Mouse (Mus musculus): ENCODE results near the gene D930020B18Rik. TPM values are rescaled to one million over a fixed set of nuclear protein-coding genes. Genes with fewer than 3 reads are reported as not detected.

Gene D930020B18Rik
- total and polyA plus RNA-seq, 2 experiments from 2014 or later = 0.31 to 0.90 TPM

DNA sequence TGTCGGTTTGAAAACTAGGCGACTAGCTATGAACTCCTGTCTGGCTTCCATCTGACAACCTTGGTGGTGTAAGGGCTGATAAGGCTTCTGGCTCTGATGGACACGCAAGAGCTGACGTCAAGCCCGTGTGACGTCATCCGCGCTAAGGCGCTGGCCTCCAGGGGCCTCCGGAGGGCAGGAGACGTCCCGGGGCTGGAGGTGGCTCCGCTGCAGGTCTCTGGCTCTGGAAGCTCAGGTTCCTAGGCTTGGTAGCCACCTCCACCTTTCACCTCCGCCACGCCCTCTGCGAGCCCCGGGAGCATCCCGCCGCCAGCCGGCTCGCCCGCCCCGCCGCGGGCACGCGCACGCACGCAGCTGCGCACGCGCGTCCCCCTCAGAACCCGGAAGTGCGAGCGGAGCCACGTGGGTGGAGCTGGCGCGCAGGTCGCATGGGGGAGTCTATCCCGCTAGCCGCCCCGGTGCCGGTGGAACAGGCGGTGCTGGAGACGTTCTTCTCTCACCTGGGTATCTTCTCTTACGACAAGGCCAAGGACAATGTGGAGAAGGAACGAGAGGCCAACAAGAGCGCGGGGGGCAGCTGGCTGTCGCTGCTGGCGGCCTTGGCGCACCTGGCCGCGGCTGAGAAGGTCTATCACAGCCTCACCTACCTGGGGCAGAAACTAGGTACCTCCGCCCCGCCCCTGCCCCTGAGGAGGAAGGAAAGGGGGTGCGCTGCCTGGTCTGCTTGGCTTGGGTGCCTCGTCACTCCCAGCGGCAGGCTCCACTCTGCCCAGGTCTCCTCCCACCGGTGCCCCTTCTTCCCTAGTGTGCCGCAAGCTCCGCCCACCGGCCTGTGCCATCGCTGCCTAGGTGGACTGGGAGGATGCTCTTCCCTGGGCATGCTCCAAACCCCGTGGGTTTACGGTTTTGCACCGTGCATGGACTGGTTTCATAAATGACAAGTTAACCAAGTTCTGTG, 98.4 kb downstream of the D930020B18Rik start, which contains the start of gene BC048403:
Gene BC048403 (plus strand): TSS at position 390 of the 958 bp plus-strand sequence.
- peak; percentile 95 for ATAC-seq

DNA sequence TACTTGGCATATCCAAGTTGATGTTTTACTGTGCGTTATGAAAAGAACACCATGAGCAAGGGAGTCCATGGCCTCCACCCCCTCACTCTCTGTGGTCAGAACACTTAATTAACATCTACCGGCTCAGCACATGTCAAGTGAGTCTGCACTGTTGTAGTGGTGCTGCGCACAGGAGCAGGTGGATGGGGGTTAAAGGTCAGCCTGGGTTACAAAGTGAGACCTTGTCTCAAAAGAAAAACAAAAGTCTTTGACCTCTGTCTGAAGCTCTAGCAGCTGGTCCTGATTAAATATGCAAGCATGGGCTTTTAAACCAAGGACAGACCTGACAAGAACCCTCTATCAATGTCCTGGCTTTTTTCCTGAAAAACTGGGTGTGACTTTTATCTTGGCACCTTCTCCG, 100.9 kb downstream of the D930020B18Rik start:
- no peak overlapping the region for H3K4me2 ChIP-seq (ENCODE audit: low read depth)
- DNase-seq (no peak), ATAC-seq (no peak)
- 65% methylated on average over 4 of the region's 4 CpGs for WGBS
- no peak overlapping the region for H3K9ac ChIP-seq
- H3K4me1 ChIP-seq (ENCODE audit: insufficient read depth) = 0 out of 2 replicates have a peak, but pooled peaks cover 7% of the 10 kb centered on the region
- 0 out of 2 replicates have a peak, but pooled peaks cover 10% of the 10 kb centered on the region for H3K36me3 ChIP-seq (ENCODE audit: insufficient read depth)
- no peaks in the 10 kb centered on the region for H3K27me3 ChIP-seq (ENCODE audit: insufficient read depth, low read length)
- H3K4me3 ChIP-seq (ENCODE audit: low read depth, low read length) = no peak overlapping the region
- no peak for TF ChIP-seq CTCF (IDR thresholded peaks at IDR 0.05; ENCODE audit: low read depth)
- no peak overlapping the region for H3K27ac ChIP-seq (ENCODE audit: low read depth, low read length)
- no peaks in the 10 kb centered on the region for H3K9me3 ChIP-seq (ENCODE audit: low read length)

More for the DNA sequence above, 98.4 kb downstream of the D930020B18Rik start, which contains the start of gene BC048403:
- peak within 1 kb of the TSS; percentile 74 for H3K27ac ChIP-seq (ENCODE audit: low read depth, low read length)
- peak; percentile 94 for DNase-seq
- peak within 1 kb of the TSS; percentile 87 for H3K4me2 ChIP-seq (ENCODE audit: low read depth)
- H3K4me3 ChIP-seq (ENCODE audit: low read depth, low read length) = peak within 1 kb of the TSS; percentile 63
- no peaks in the 10 kb centered on the region for H3K36me3 ChIP-seq (ENCODE audit: insufficient read depth)
- no peak for TF ChIP-seq CTCF (IDR thresholded peaks at IDR 0.05; ENCODE audit: low read depth)
- H3K9ac ChIP-seq = peak within 1 kb of the TSS; percentile 66
- no peaks in the 10 kb centered on the region for H3K27me3 ChIP-seq (ENCODE audit: insufficient read depth, low read length)
- H3K4me1 ChIP-seq (ENCODE audit: insufficient read depth) = 0 out of 2 replicates have a peak, but pooled peaks cover 7% of the 10 kb centered on the region
- 1% methylated on average over 66 of the region's 68 CpGs for WGBS
- no peaks in the 10 kb centered on the region for H3K9me3 ChIP-seq (ENCODE audit: low read length)

Small RNAs within 50 kb of the gene (microRNA-seq; reads per million reads assigned to microRNA genes)
- 0 reads per million in 2 experiments for gene Gm24330

Other genes starting within 250 kb of the D930020B18Rik start
- gene Rassf3, start 165.2 kb upstream of the D930020B18Rik start, total RNA-seq (2014; rRNA removed) = 5.0 and 5.9 TPM in 2 replicates
- gene Rassf3, start 165.2 kb upstream of the D930020B18Rik start, polyA plus RNA-seq (2015; fragmentation: Nextera tagmentation; extraction: Ambion mirVana) = 3.2 and 3.5 TPM in 2 replicates
- 30.9 and 34.2 TPM in 2 replicates for gene Tbk1, start 54.8 kb upstream of the D930020B18Rik start, total RNA-seq (2014; rRNA removed)
- 17.5 and 23.7 TPM in 2 replicates for gene Tbk1, start 54.8 kb upstream of the D930020B18Rik start, polyA plus RNA-seq (2015; fragmentation: Nextera tagmentation; extraction: Ambion mirVana)
- gene Xpot, start 15.3 kb upstream of the D930020B18Rik start, total RNA-seq (2014; rRNA removed) = 75.1 and 92.7 TPM in 2 replicates
- gene Xpot, start 15.3 kb upstream of the D930020B18Rik start, polyA plus RNA-seq (2015; fragmentation: Nextera tagmentation; extraction: Ambion mirVana) = 23.5 and 28.1 TPM in 2 replicates
- 1.2 and 4.0 TPM in 2 replicates for gene BC048403, start 98.3 kb downstream of the D930020B18Rik start, total RNA-seq (2014; rRNA removed)
- gene BC048403, start 98.3 kb downstream of the D930020B18Rik start, polyA plus RNA-seq (2015; fragmentation: Nextera tagmentation; extraction: Ambion mirVana) = 1.7 and 2.3 TPM in 2 replicates